Mouse (Mus musculus): ENCODE data around the gene Nup160.

DNA sequence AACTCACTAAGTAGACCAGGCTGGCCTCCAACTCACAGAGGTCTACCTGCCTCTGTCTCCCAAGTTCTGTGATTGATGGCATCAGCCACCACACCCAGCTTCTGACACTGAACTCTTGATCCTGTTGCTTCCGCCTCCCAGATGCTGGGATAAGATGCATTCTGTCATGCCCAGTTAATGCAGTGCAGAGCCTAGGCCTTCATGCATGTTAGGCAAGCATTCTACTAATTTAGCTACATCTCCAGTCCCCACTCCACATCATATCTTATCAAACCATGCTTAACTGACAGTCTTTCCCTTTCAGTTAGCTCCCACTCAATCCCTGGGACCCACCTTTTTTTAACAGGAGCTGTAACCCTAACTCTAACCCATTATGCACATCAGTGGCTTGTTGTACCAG, 16.1 kb upstream of the Nup160 start:
- no peak for TF ChIP-seq POLR2A (IDR thresholded peaks at IDR 0.05; ENCODE audit: insufficient read length, low read depth)
- no peak for TF ChIP-seq POLR2AphosphoS2 (IDR thresholded peaks at IDR 0.05; ENCODE audit: insufficient read length, low read depth)
- no peak for TF ChIP-seq USF1 (IDR thresholded peaks at IDR 0.05; ENCODE audit: low read depth)
- no peak for TF ChIP-seq MYOG (IDR thresholded peaks at IDR 0.05; ENCODE audit: control insufficient read depth in 1 of 3, insufficient read depth in 1 of 3, insufficient read length in 2 of 3, low read depth in 2 of 3)
- TF ChIP-seq CEBPB (IDR thresholded peaks at IDR 0.05; ENCODE audit: insufficient read depth, poor library complexity, severe bottlenecking), result no peak
- no peak for TF ChIP-seq E2F4 (IDR thresholded peaks at IDR 0.05; ENCODE audit: insufficient read depth)
- TF ChIP-seq SRF (IDR thresholded peaks at IDR 0.05; ENCODE audit: control insufficient read depth, insufficient read length, low read depth), result no peak
- TF ChIP-seq MYOD1 (IDR thresholded peaks at IDR 0.05; ENCODE audit: control insufficient read depth in 1 of 3, insufficient read length in 2 of 3, low read depth in 2 of 3), result no peak
- TF ChIP-seq MAX (IDR thresholded peaks at IDR 0.05; ENCODE audit: low read depth), result no peak
- no peak for TF ChIP-seq TCF12 (IDR thresholded peaks at IDR 0.05; ENCODE audit: insufficient read depth, poor library complexity, severe bottlenecking)
